Mouse (Mus musculus): ENCODE measurements around the gene Nceh1.

DNA sequence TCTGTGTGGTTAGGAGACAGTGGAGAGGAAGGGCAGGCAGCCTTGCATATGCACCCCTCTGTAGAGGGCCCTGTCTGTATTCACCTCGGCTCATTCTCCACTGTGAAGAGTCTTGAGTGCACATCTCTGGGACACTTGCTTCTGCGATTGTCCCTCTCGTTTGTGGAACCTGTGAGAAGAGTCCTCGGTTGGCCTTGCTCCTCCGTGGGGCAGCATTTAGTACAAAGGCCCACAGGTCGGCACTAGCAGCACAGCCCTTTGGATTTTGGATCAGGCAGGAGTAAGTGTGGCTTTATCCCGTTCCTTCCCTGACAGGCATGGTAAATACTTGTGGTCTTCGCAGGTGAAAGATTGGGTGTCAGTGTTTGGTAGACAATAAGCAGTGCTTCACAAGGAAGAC, 23.8 kb downstream of the Nceh1 start:
- TF ChIP-seq CTCF (IDR thresholded peaks at IDR 0.05; ENCODE audit: low read depth, low read length) (no peak), POLR2A (IDR thresholded peaks at IDR 0.05; ENCODE audit: extremely low read depth, insufficient read depth, low read length) (no peak)
